Mouse (Mus musculus): ENCODE measurements around the gene Amn. TPM values are rescaled to one million over a fixed set of nuclear protein-coding genes. Genes with fewer than 3 reads are reported as not detected.

Amn gene
- polyA plus RNA-seq (2015; fragmentation: Nextera tagmentation; extraction: Ambion mirVana), result 1.4 and 1.5 TPM in 2 replicates

- Histone ChIP-seq H3K9ac (no peak within 1 kb of the TSS), H3K27me3 (peaks cover 73% of the 10 kb centered on the region), H3K9me3 (replicated peaks) (no peaks in the 10 kb centered on the region), H3K4me2 (peak within 1 kb of the TSS; percentile 43), H3K27ac (no peak within 1 kb of the TSS), H3K4me3 (replicated peaks) (peak within 1 kb of the TSS; percentile 22), H3K4me1 (replicated peaks) (peaks cover 83% of the 10 kb centered on the region), H3K36me3 (no peaks in the 10 kb centered on the region)
- DNase-seq, result no peak
- no peak for ATAC-seq (ENCODE audit: low read depth)
- 26% methylated on average over 25 of the region's 25 CpGs for WGBS (ENCODE audit: insufficient replicate concordance)
Measured at GRCm38 (mm10) chr12:111270629-111271277, at the start of gene Amn. Amn (plus strand) TSS chr12:111271095.

GRCm38 (mm10) chr12:111225197-111225780 is 45.6 kb upstream of the Amn start:
- H3K36me3 ChIP-seq, result peaks cover 33% of the 10 kb centered on the region
- H3K4me3 ChIP-seq (replicated peaks), result no peak overlapping the region
- no peak overlapping the region for H3K27ac ChIP-seq
- DNase-seq (no peak), ATAC-seq (ENCODE audit: low read depth) (no peak)
- peaks cover 8% of the 10 kb centered on the region for H3K4me1 ChIP-seq (replicated peaks)
- H3K9ac ChIP-seq, result no peak overlapping the region
- no peaks in the 10 kb centered on the region for H3K27me3 ChIP-seq
- H3K9me3 ChIP-seq (replicated peaks), result no peaks in the 10 kb centered on the region
- WGBS (ENCODE audit: insufficient replicate concordance), result 68% methylated on average over 10 of the region's 10 CpGs
- no peak overlapping the region for H3K4me2 ChIP-seq

- H3K9ac ChIP-seq, result no peak overlapping the region
- no peaks in the 10 kb centered on the region for H3K9me3 ChIP-seq (replicated peaks)
- H3K27ac ChIP-seq, result no peak overlapping the region
- no peak overlapping the region for H3K4me2 ChIP-seq
- H3K36me3 ChIP-seq, result peaks cover 15% of the 10 kb centered on the region
- H3K27me3 ChIP-seq, result no peaks in the 10 kb centered on the region
- H3K4me3 ChIP-seq (replicated peaks), result no peak overlapping the region
- H3K4me1 ChIP-seq (replicated peaks), result peaks cover 8% of the 10 kb centered on the region
- 40% methylated on average over 4 of the region's 4 CpGs for WGBS (ENCODE audit: insufficient replicate concordance)
- DNase-seq, result no peak
- ATAC-seq (ENCODE audit: low read depth), result no peak
Measured at GRCm38 (mm10) chr12:111227410-111227809, 43.5 kb upstream of the Amn start.

- Histone ChIP-seq H3K4me2 (no peak overlapping the region), H3K4me3 (replicated peaks) (no peak overlapping the region), H3K9ac (no peak overlapping the region), H3K4me1 (replicated peaks) (peaks cover 9% of the 10 kb centered on the region), H3K9me3 (replicated peaks) (no peaks in the 10 kb centered on the region), H3K27ac (no peak overlapping the region), H3K27me3 (no peaks in the 10 kb centered on the region), H3K36me3 (0 out of 2 replicates have a peak, but pooled peaks cover 8% of the 10 kb centered on the region)
- 89% methylated on average over 5 of the region's 5 CpGs for WGBS (ENCODE audit: insufficient replicate concordance)
- DNase-seq, result no peak
- no peak for ATAC-seq (ENCODE audit: low read depth)
Measured at GRCm38 (mm10) chr12:111228488-111228887, 42.4 kb upstream of the Amn start.

- no peak overlapping the region for H3K9ac ChIP-seq
- peaks cover 3% of the 10 kb centered on the region; the same call in 1 of the 2 replicates for H3K36me3 ChIP-seq
- no peak for ATAC-seq (ENCODE audit: low read depth)
- H3K27me3 ChIP-seq, result no peaks in the 10 kb centered on the region
- no peak overlapping the region for H3K27ac ChIP-seq
- no peak for DNase-seq
- peaks cover 14% of the 10 kb centered on the region for H3K4me1 ChIP-seq (replicated peaks)
- 70% methylated on average over 2 of the region's 2 CpGs for WGBS (ENCODE audit: insufficient replicate concordance)
- no peaks in the 10 kb centered on the region for H3K9me3 ChIP-seq (replicated peaks)
- H3K4me3 ChIP-seq (replicated peaks), result no peak overlapping the region
- no peak overlapping the region for H3K4me2 ChIP-seq
Measured at GRCm38 (mm10) chr12:111230793-111231192, 40.1 kb upstream of the Amn start.

- no peak overlapping the region for H3K4me3 ChIP-seq (replicated peaks)
- H3K4me2 ChIP-seq, result no peak overlapping the region
- ATAC-seq (ENCODE audit: low read depth) (0 out of 2 replicates have a peak, but pooled peaks have one; percentile 50), DNase-seq (no peak)
- no peak overlapping the region for H3K9ac ChIP-seq
- H3K4me1 ChIP-seq (replicated peaks), result peaks cover 9% of the 10 kb centered on the region
- no peak overlapping the region for H3K27ac ChIP-seq
- H3K36me3 ChIP-seq, result peaks cover 14% of the 10 kb centered on the region
- H3K9me3 ChIP-seq (replicated peaks), result no peaks in the 10 kb centered on the region
- 78% methylated on average over 4 of the region's 4 CpGs for WGBS (ENCODE audit: insufficient replicate concordance)
- no peaks in the 10 kb centered on the region for H3K27me3 ChIP-seq
Measured at GRCm38 (mm10) chr12:111233798-111234197, 37.1 kb upstream of the Amn start.

GRCm38 (mm10) chr12:111234383-111234782 is 36.5 kb upstream of the Amn start:
- H3K4me2 ChIP-seq, result no peak overlapping the region
- 79% methylated on average over 9 of the region's 9 CpGs for WGBS (ENCODE audit: insufficient replicate concordance)

GRCm38 (mm10) chr12:111235631-111236030 is 35.3 kb upstream of the Amn start:
- H3K4me1 ChIP-seq (replicated peaks), result peaks cover 9% of the 10 kb centered on the region
- DNase-seq (no peak), ATAC-seq (ENCODE audit: low read depth) (no peak)
- H3K4me2 ChIP-seq, result no peak overlapping the region
- no peaks in the 10 kb centered on the region for H3K27me3 ChIP-seq
- no peaks in the 10 kb centered on the region for H3K9me3 ChIP-seq (replicated peaks)
- WGBS (ENCODE audit: insufficient replicate concordance), result 73% methylated on average over 6 of the region's 6 CpGs
- H3K9ac ChIP-seq, result no peak overlapping the region
- H3K36me3 ChIP-seq, result peaks cover 14% of the 10 kb centered on the region
- no peak overlapping the region for H3K27ac ChIP-seq
- no peak overlapping the region for H3K4me3 ChIP-seq (replicated peaks)

More at GRCm38 (mm10) chr12:111234383-111234782, 36.5 kb upstream of the Amn start:
- peaks cover 14% of the 10 kb centered on the region for H3K36me3 ChIP-seq
- H3K4me1 ChIP-seq (replicated peaks), result peaks cover 9% of the 10 kb centered on the region
- H3K9ac ChIP-seq, result no peak overlapping the region
- H3K4me3 ChIP-seq (replicated peaks), result no peak overlapping the region
- no peaks in the 10 kb centered on the region for H3K27me3 ChIP-seq
- ATAC-seq (ENCODE audit: low read depth) (no peak), DNase-seq (no peak)
- no peaks in the 10 kb centered on the region for H3K9me3 ChIP-seq (replicated peaks)
- no peak overlapping the region for H3K27ac ChIP-seq

- H3K9me3 ChIP-seq (replicated peaks), result no peaks in the 10 kb centered on the region
- H3K9ac ChIP-seq, result no peak overlapping the region
- peaks cover 9% of the 10 kb centered on the region for H3K4me1 ChIP-seq (replicated peaks)
- ATAC-seq (ENCODE audit: low read depth) (no peak), DNase-seq (no peak)
- H3K36me3 ChIP-seq, result peaks cover 14% of the 10 kb centered on the region
- no peak overlapping the region for H3K4me3 ChIP-seq (replicated peaks)
- no peak overlapping the region for H3K27ac ChIP-seq
- H3K27me3 ChIP-seq, result no peaks in the 10 kb centered on the region
- H3K4me2 ChIP-seq, result no peak overlapping the region
- 84% methylated on average over 16 of the region's 16 CpGs for WGBS (ENCODE audit: insufficient replicate concordance)
Measured at GRCm38 (mm10) chr12:111237611-111238188, 33.2 kb upstream of the Amn start.

- DNase-seq (no peak), ATAC-seq (ENCODE audit: low read depth) (no peak)
- Histone ChIP-seq H3K36me3 (peaks cover 19% of the 10 kb centered on the region), H3K4me2 (no peak overlapping the region), H3K27ac (no peak overlapping the region), H3K4me1 (replicated peaks) (peaks cover 9% of the 10 kb centered on the region), H3K27me3 (no peaks in the 10 kb centered on the region), H3K9me3 (replicated peaks) (no peaks in the 10 kb centered on the region), H3K9ac (no peak overlapping the region), H3K4me3 (replicated peaks) (no peak overlapping the region)
- 73% methylated on average over 5 of the region's 5 CpGs for WGBS (ENCODE audit: insufficient replicate concordance)
Measured at GRCm38 (mm10) chr12:111238345-111238744, 32.5 kb upstream of the Amn start.

GRCm38 (mm10) chr12:111238778-111239177 is 32.1 kb upstream of the Amn start:
- Histone ChIP-seq H3K9me3 (replicated peaks) (no peaks in the 10 kb centered on the region), H3K27me3 (no peaks in the 10 kb centered on the region), H3K4me1 (replicated peaks) (peaks cover 6% of the 10 kb centered on the region), H3K4me3 (replicated peaks) (no peak overlapping the region), H3K9ac (no peak overlapping the region), H3K4me2 (no peak overlapping the region), H3K36me3 (peaks cover 23% of the 10 kb centered on the region), H3K27ac (no peak overlapping the region)
- WGBS (ENCODE audit: insufficient replicate concordance), result 68% methylated on average over 4 of the region's 4 CpGs
- ATAC-seq (ENCODE audit: low read depth) (no peak), DNase-seq (no peak)
